Mouse (Mus musculus): ENCODE results near the gene Cuedc1.

Cuedc1 gene

GRCm38 (mm10) chr11:88151379-88152155, 53.7 kb downstream of the Cuedc1 start:
- Histone ChIP-seq H3K4me1 (replicated peaks; ENCODE audit: low read depth, low read length) (peaks cover 37% of the 10 kb centered on the region), H3K36me3 (ENCODE audit: insufficient read depth, low read length) (no peaks in the 10 kb centered on the region), H3K4me3 (replicated peaks; ENCODE audit: low read length) (no peak overlapping the region), H3K27me3 (ENCODE audit: insufficient read depth, low read length) (peaks cover 4% of the 10 kb centered on the region; the same call in 1 of the 2 replicates), H3K9me3 (ENCODE audit: low read length) (no peaks in the 10 kb centered on the region)
- TF ChIP-seq CTCF (conservative IDR thresholded peaks at IDR 0.05; ENCODE audit: low read length) = no peak
- no peak for TF ChIP-seq POU5F1 (IDR thresholded peaks at IDR 0.05; ENCODE audit: borderline replicate concordance, low read length)
- no peak for TF ChIP-seq NANOG (IDR thresholded peaks at IDR 0.05; ENCODE audit: borderline replicate concordance, low read length)

- H3K4me3 ChIP-seq (replicated peaks; ENCODE audit: low read length) = no peak overlapping the region
- H3K36me3 ChIP-seq (ENCODE audit: insufficient read depth, low read length) = no peaks in the 10 kb centered on the region
- no peak for TF ChIP-seq CTCF (conservative IDR thresholded peaks at IDR 0.05; ENCODE audit: low read length)
- TF ChIP-seq POU5F1 (IDR thresholded peaks at IDR 0.05; ENCODE audit: borderline replicate concordance, low read length) = no peak
- no peak for TF ChIP-seq NANOG (IDR thresholded peaks at IDR 0.05; ENCODE audit: borderline replicate concordance, low read length)
- H3K9me3 ChIP-seq (ENCODE audit: low read length) = no peaks in the 10 kb centered on the region
- H3K4me1 ChIP-seq (replicated peaks; ENCODE audit: low read depth, low read length) = peaks cover 45% of the 10 kb centered on the region
- peaks cover 6% of the 10 kb centered on the region; the same call in 1 of the 2 replicates for H3K27me3 ChIP-seq (ENCODE audit: insufficient read depth, low read length)
These were observed 56.0 kb downstream of the Cuedc1 start for GRCm38 (mm10) chr11:88153880-88154279.

- Histone ChIP-seq H3K27me3 (ENCODE audit: insufficient read depth, low read length) (peaks cover 8% of the 10 kb centered on the region; the same call in 1 of the 2 replicates), H3K9me3 (ENCODE audit: low read length) (no peaks in the 10 kb centered on the region), H3K36me3 (ENCODE audit: insufficient read depth, low read length) (no peaks in the 10 kb centered on the region), H3K4me3 (replicated peaks; ENCODE audit: low read length) (no peak overlapping the region), H3K4me1 (replicated peaks; ENCODE audit: low read depth, low read length) (peaks cover 46% of the 10 kb centered on the region)
- TF ChIP-seq NANOG (IDR thresholded peaks at IDR 0.05; ENCODE audit: borderline replicate concordance, low read length) = no peak
- no peak for TF ChIP-seq CTCF (conservative IDR thresholded peaks at IDR 0.05; ENCODE audit: low read length)
- TF ChIP-seq POU5F1 (IDR thresholded peaks at IDR 0.05; ENCODE audit: borderline replicate concordance, low read length) = no peak
These were observed 56.6 kb downstream of the Cuedc1 start for GRCm38 (mm10) chr11:88154500-88154899.

- H3K4me3 ChIP-seq (replicated peaks; ENCODE audit: low read length) = no peak overlapping the region
- peaks cover 56% of the 10 kb centered on the region for H3K4me1 ChIP-seq (replicated peaks; ENCODE audit: low read depth, low read length)
- TF ChIP-seq POU5F1 (IDR thresholded peaks at IDR 0.05; ENCODE audit: borderline replicate concordance, low read length) (no peak), NANOG (IDR thresholded peaks at IDR 0.05; ENCODE audit: borderline replicate concordance, low read length) (no peak), CTCF (conservative IDR thresholded peaks at IDR 0.05; ENCODE audit: low read length) (no peak)
- peaks cover 8% of the 10 kb centered on the region; the same call in 1 of the 2 replicates for H3K27me3 ChIP-seq (ENCODE audit: insufficient read depth, low read length)
- H3K9me3 ChIP-seq (ENCODE audit: low read length) = no peaks in the 10 kb centered on the region
- H3K36me3 ChIP-seq (ENCODE audit: insufficient read depth, low read length) = no peaks in the 10 kb centered on the region
These were observed 57.6 kb downstream of the Cuedc1 start for GRCm38 (mm10) chr11:88155451-88155850.

GRCm38 (mm10) chr11:88155998-88156397, 58.1 kb downstream of the Cuedc1 start:
- Histone ChIP-seq H3K36me3 (ENCODE audit: insufficient read depth, low read length) (no peaks in the 10 kb centered on the region), H3K27me3 (ENCODE audit: insufficient read depth, low read length) (peaks cover 8% of the 10 kb centered on the region; the same call in 1 of the 2 replicates), H3K4me3 (replicated peaks; ENCODE audit: low read length) (no peak overlapping the region), H3K9me3 (ENCODE audit: low read length) (no peaks in the 10 kb centered on the region), H3K4me1 (replicated peaks; ENCODE audit: low read depth, low read length) (peaks cover 58% of the 10 kb centered on the region)
- no peak for TF ChIP-seq CTCF (conservative IDR thresholded peaks at IDR 0.05; ENCODE audit: low read length)
- TF ChIP-seq NANOG (IDR thresholded peaks at IDR 0.05; ENCODE audit: borderline replicate concordance, low read length) = no peak
- no peak for TF ChIP-seq POU5F1 (IDR thresholded peaks at IDR 0.05; ENCODE audit: borderline replicate concordance, low read length)

DNA sequence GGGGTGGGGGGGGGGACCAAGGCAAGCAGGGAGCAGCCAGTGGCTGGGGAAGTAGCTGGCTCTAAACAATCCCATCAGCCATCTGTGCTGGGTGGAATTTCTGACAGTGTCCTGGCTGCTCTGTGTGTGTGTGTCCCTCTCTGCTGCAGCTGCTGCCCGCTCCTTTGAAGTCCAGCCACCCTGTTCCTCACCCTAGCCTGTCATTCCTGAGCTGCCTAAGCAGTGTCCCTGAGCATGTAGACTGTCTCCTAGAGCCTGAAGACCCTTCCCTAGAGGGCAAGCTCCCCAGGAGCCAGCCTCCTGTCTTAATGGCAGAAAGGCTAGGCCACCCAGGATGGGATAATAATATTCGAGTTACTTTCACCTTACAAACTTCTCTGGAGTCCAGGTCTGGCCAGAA, 58.5 kb downstream of the Cuedc1 start:
- no peak for TF ChIP-seq NANOG (IDR thresholded peaks at IDR 0.05; ENCODE audit: borderline replicate concordance, low read length)
- TF ChIP-seq CTCF (conservative IDR thresholded peaks at IDR 0.05; ENCODE audit: low read length) = no peak
- TF ChIP-seq POU5F1 (IDR thresholded peaks at IDR 0.05; ENCODE audit: borderline replicate concordance, low read length) = no peak

DNA sequence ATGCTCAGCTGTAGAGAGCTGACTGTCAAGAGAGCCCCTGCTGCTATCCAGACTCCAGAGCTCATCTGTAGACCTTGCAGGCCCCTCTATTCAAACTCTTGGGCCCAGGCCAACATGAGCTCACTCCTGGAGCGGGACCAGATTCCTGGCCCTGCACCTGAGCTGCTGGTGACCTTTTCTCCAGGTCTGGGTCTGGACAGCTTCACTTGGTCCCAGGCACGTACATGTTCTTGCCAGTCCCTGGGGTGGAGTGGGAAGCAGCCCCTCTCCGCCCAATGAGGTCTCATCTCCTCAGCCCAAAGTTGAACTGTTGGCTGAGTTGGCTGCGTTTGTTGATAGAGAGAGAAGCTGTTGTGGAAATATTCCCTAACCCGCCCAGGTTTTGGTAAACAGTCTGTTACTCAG, 61.0 kb downstream of the Cuedc1 start:
- H3K36me3 ChIP-seq (ENCODE audit: insufficient read depth, low read length) = no peaks in the 10 kb centered on the region
- TF ChIP-seq CTCF (conservative IDR thresholded peaks at IDR 0.05; ENCODE audit: low read length) (no peak), POU5F1 (IDR thresholded peaks at IDR 0.05; ENCODE audit: borderline replicate concordance, low read length) (no peak), NANOG (IDR thresholded peaks at IDR 0.05; ENCODE audit: borderline replicate concordance, low read length) (no peak)
- H3K27me3 ChIP-seq (ENCODE audit: insufficient read depth, low read length) = peaks cover 8% of the 10 kb centered on the region; the same call in 1 of the 2 replicates

More for the DNA sequence above, 58.5 kb downstream of the Cuedc1 start:
- H3K27me3 ChIP-seq (ENCODE audit: insufficient read depth, low read length) = peaks cover 8% of the 10 kb centered on the region; the same call in 1 of the 2 replicates
- peaks cover 56% of the 10 kb centered on the region for H3K4me1 ChIP-seq (replicated peaks; ENCODE audit: low read depth, low read length)
- no peaks in the 10 kb centered on the region for H3K9me3 ChIP-seq (ENCODE audit: low read length)
- no peaks in the 10 kb centered on the region for H3K36me3 ChIP-seq (ENCODE audit: insufficient read depth, low read length)
- no peak overlapping the region for H3K4me3 ChIP-seq (replicated peaks; ENCODE audit: low read length)

GRCm38 (mm10) chr11:88159389-88159788, 61.5 kb downstream of the Cuedc1 start:
- Histone ChIP-seq H3K9me3 (ENCODE audit: low read length) (no peaks in the 10 kb centered on the region), H3K4me3 (replicated peaks; ENCODE audit: low read length) (no peak overlapping the region; the same call in 1 of the 2 replicates)

More for the DNA sequence above, 61.0 kb downstream of the Cuedc1 start:
- 0 out of 2 replicates have a peak overlapping the region, but pooled peaks have one; percentile 8 for H3K4me3 ChIP-seq (replicated peaks; ENCODE audit: low read length)
- no peaks in the 10 kb centered on the region for H3K9me3 ChIP-seq (ENCODE audit: low read length)
- peaks cover 66% of the 10 kb centered on the region for H3K4me1 ChIP-seq (replicated peaks; ENCODE audit: low read depth, low read length)

More at GRCm38 (mm10) chr11:88159389-88159788, 61.5 kb downstream of the Cuedc1 start:
- H3K36me3 ChIP-seq (ENCODE audit: insufficient read depth, low read length) = no peaks in the 10 kb centered on the region
- H3K4me1 ChIP-seq (replicated peaks; ENCODE audit: low read depth, low read length) = peaks cover 64% of the 10 kb centered on the region
- H3K27me3 ChIP-seq (ENCODE audit: insufficient read depth, low read length) = peaks cover 8% of the 10 kb centered on the region; the same call in 1 of the 2 replicates
- no peak for TF ChIP-seq CTCF (conservative IDR thresholded peaks at IDR 0.05; ENCODE audit: low read length)

Data from E14TG2a.4 (cell line).